Mouse (Mus musculus) CH12.LX (cell line): ENCODE measurements around the gene Fgf14.

ENCODE experiments used
- CTCF ChIP-seq, 2 experiments: IDR thresholded peaks in 1 of 2; conservative IDR thresholded peaks in 1 of 2; 2 replicates each; pipeline ENCODE4 v1.5.1; 2011 to 2012; ENCODE audit warnings: low read depth in 2 of 2, low read length in 2 of 2, improper control_type of control experiment in 1 of 2, inconsistent platforms in 1 of 2, mild to moderate bottlenecking in 1 of 2, moderate library complexity in 1 of 2
- MAFK ChIP-seq: IDR thresholded peaks from 2 replicates; pipeline ENCODE4 v1.6.1; 2011; ENCODE audit warnings: low read length, improper control_type of control experiment; ENCODE audit not compliant: insufficient replicate concordance
- MAZ ChIP-seq: IDR thresholded peaks from 2 replicates; pipeline ENCODE4 v1.6.1; 2012; ENCODE audit warnings: low read depth, mild to moderate bottlenecking, inconsistent platforms, low read length, improper control_type of control experiment, moderate library complexity
- RCOR1 ChIP-seq: conservative IDR thresholded peaks from 2 replicates; pipeline ENCODE4 v1.6.1; 2012; ENCODE audit warnings: low read depth, mild to moderate bottlenecking, inconsistent platforms, low read length, improper control_type of control experiment
- UBTF ChIP-seq: IDR thresholded peaks from 2 replicates; pipeline ENCODE4 v1.6.1; 2012; ENCODE audit warnings: low read depth, mild to moderate bottlenecking, inconsistent platforms, low read length, improper control_type of control experiment, moderate library complexity
- ZC3H11A ChIP-seq: IDR thresholded peaks from 2 replicates; pipeline ENCODE4 v1.6.1; 2012; ENCODE audit warnings: low read depth, mild to moderate bottlenecking, inconsistent platforms, low read length, improper control_type of control experiment
- ZMIZ1 ChIP-seq: IDR thresholded peaks from 2 replicates; pipeline ENCODE4 v1.6.1; 2012; ENCODE audit warnings: low read depth, mild to moderate bottlenecking, inconsistent platforms, low read length, improper control_type of control experiment
- ZNF384 ChIP-seq: IDR thresholded peaks from 2 replicates; pipeline ENCODE4 v1.6.1; 2012; ENCODE audit warnings: low read depth, low read length, improper control_type of control experiment, inconsistent platforms

GRCm38 (mm10) chr14:124191913-124192814 is 484.8 kb downstream of the Fgf14 start:
- no peak for TF ChIP-seq MAZ
- TF ChIP-seq UBTF: no peak
- no peak for TF ChIP-seq ZNF384
- TF ChIP-seq RCOR1: no peak
- no peak for TF ChIP-seq CTCF (conservative IDR thresholded peaks at IDR 0.05 in 1 of 2, IDR thresholded peaks at IDR 0.05 in 1 of 2; ENCODE audit: low read depth in 2 of 2, low read length in 2 of 2)
- no peak for TF ChIP-seq MAFK
- TF ChIP-seq ZMIZ1: no peak
- no peak for TF ChIP-seq ZC3H11A
